21 mouse cellular contexts compared by ENCODE assay signal in genomic region chr16:85309493-85309892, GRCm38 (mm10).
DNase-seq lines count a peak whose midpoint lies in the region; ATAC-seq lines count a peak whose summit lies in the region.
"Had no signal": no experiment of that assay in that cellular context is flagged by ENCODE, and none has a peak within 500 bp of the region (broad histone marks: within the 10 kb centered on the region; RNA-seq: fewer than 3 reads in every experiment).

No protein-coding gene starts in this region.

- ATAC-seq in embryonic facial prominence, embryonic 11.5 days (replicated peaks; ENCODE audit: insufficient number of reproducible peaks, low FRiP score, low TSS enrichment, low read depth), result peak; percentile 74; the same call in 1 of the 2 replicates
- ATAC-seq in midbrain, embryonic 11.5 days (ENCODE audit: low FRiP score), result peak; percentile 80
- ATAC-seq in midbrain, embryonic 16.5 days, result no peak
- ATAC-seq in midbrain, embryonic 13.5 days, result peak; percentile 44
- no peak for ATAC-seq in CD4-positive, CD25-positive, alpha-beta regulatory T cell, adult 4 months

- H3K9me3 ChIP-seq in embryonic facial prominence, embryonic 11.5 days (replicated peaks; ENCODE audit: control insufficient read depth, low read length), result no peaks in the 10 kb centered on the region
- no peaks in the 10 kb centered on the region for H3K9me3 ChIP-seq in embryonic facial prominence, embryonic 10.5 days
- H3K9me3 ChIP-seq in midbrain, embryonic 11.5 days (ENCODE audit: control insufficient read depth, low read length), result no peaks in the 10 kb centered on the region
- H3K9me3 ChIP-seq in midbrain, embryonic 16.5 days (replicated peaks; ENCODE audit: control insufficient read depth, low read length, poor library complexity, severe bottlenecking), result no peaks in the 10 kb centered on the region
- H3K9me3 ChIP-seq in hindbrain, embryonic 10.5 days, result no peaks in the 10 kb centered on the region
- no peaks in the 10 kb centered on the region for H3K9me3 ChIP-seq in midbrain, embryonic 13.5 days
- H3K9me3 ChIP-seq: heart, embryonic 10.5 days; limb, embryonic 10.5 days had no signal

- WGBS in embryonic facial prominence, embryonic 11.5 days, result 70% methylated on average over 3 of the region's 3 CpGs
- WGBS in embryonic facial prominence, embryonic 10.5 days, result 74% methylated on average over 3 of the region's 3 CpGs
- 60% methylated on average over 3 of the region's 3 CpGs for WGBS in midbrain, embryonic 11.5 days
- WGBS in midbrain, embryonic 16.5 days, result 53% methylated on average over 3 of the region's 3 CpGs
- 54% methylated on average over 3 of the region's 3 CpGs for WGBS in hindbrain, embryonic 10.5 days
- WGBS in midbrain, embryonic 13.5 days, result 46% methylated on average over 3 of the region's 3 CpGs

- H3K4me1 ChIP-seq in embryonic facial prominence, embryonic 11.5 days (ENCODE audit: control insufficient read depth, insufficient read depth, low read length), result no peaks in the 10 kb centered on the region
- peaks cover 4% of the 10 kb centered on the region; the same call in 1 of the 2 replicates for H3K4me1 ChIP-seq in embryonic facial prominence, embryonic 10.5 days
- H3K4me1 ChIP-seq in midbrain, embryonic 11.5 days (ENCODE audit: control insufficient read depth, insufficient read depth, low read length), result 0 out of 2 replicates have a peak, but pooled peaks cover 2% of the 10 kb centered on the region
- H3K4me1 ChIP-seq in midbrain, embryonic 16.5 days (ENCODE audit: control insufficient read depth, insufficient read depth, low read length), result no peaks in the 10 kb centered on the region
- peaks cover 19% of the 10 kb centered on the region for H3K4me1 ChIP-seq in hindbrain, embryonic 10.5 days (replicated peaks)
- H3K4me1 ChIP-seq in midbrain, embryonic 13.5 days (replicated peaks), result peaks cover 10% of the 10 kb centered on the region
- H3K4me1 ChIP-seq: heart, embryonic 10.5 days had no signal

- H3K4me3 ChIP-seq in embryonic facial prominence, embryonic 11.5 days (ENCODE audit: low read depth, low read length), result no peak overlapping the region
- H3K4me3 ChIP-seq in embryonic facial prominence, embryonic 10.5 days, result no peak overlapping the region
- no peak overlapping the region for H3K4me3 ChIP-seq in midbrain, embryonic 11.5 days (ENCODE audit: low read depth, low read length)
- no peak overlapping the region for H3K4me3 ChIP-seq in midbrain, embryonic 16.5 days (ENCODE audit: low read depth, low read length)
- H3K4me3 ChIP-seq in hindbrain, embryonic 10.5 days, result no peak overlapping the region
- H3K4me3 ChIP-seq in midbrain, embryonic 13.5 days (replicated peaks), result no peak overlapping the region
- H3K4me3 ChIP-seq: heart, embryonic 10.5 days; layer of hippocampus, adult 2 months; limb, embryonic 10.5 days had no signal

- H3K4me2 ChIP-seq in embryonic facial prominence, embryonic 11.5 days (ENCODE audit: low read depth, low read length), result no peak overlapping the region
- H3K4me2 ChIP-seq in midbrain, embryonic 11.5 days, result no peak overlapping the region
- no peak overlapping the region for H3K4me2 ChIP-seq in midbrain, embryonic 16.5 days (ENCODE audit: low read length)
- H3K4me2 ChIP-seq in midbrain, embryonic 13.5 days (replicated peaks), result no peak overlapping the region

- H3K36me3 ChIP-seq in embryonic facial prominence, embryonic 11.5 days (replicated peaks; ENCODE audit: control insufficient read depth, insufficient read depth, low read depth, low read length), result no peaks in the 10 kb centered on the region
- H3K36me3 ChIP-seq in embryonic facial prominence, embryonic 10.5 days (replicated peaks), result no peaks in the 10 kb centered on the region
- no peaks in the 10 kb centered on the region for H3K36me3 ChIP-seq in midbrain, embryonic 11.5 days (ENCODE audit: control insufficient read depth, insufficient read depth, low read length)
- H3K36me3 ChIP-seq in midbrain, embryonic 16.5 days (ENCODE audit: control insufficient read depth, insufficient read depth, low read length), result no peaks in the 10 kb centered on the region
- no peaks in the 10 kb centered on the region for H3K36me3 ChIP-seq in hindbrain, embryonic 10.5 days
- no peaks in the 10 kb centered on the region for H3K36me3 ChIP-seq in midbrain, embryonic 13.5 days
- H3K36me3 ChIP-seq: G1E; heart, embryonic 10.5 days; limb, embryonic 10.5 days had no signal

- no peak for DNase-seq in embryonic facial prominence, embryonic 11.5 days (ENCODE audit: low spot score)
- no peak for DNase-seq in embryonic facial prominence, embryonic 10.5 days (ENCODE audit: low spot score)
- no peak for DNase-seq in midbrain, embryonic 11.5 days (ENCODE audit: low spot score, missing footprints)
- no peak for DNase-seq in hindbrain, embryonic 10.5 days (ENCODE audit: low spot score)
- no peak for DNase-seq in layer of hippocampus, adult 9-11 months
- DNase-seq: adrenal gland, postnatal 14 days; cerebellum, adult 11 months; cerebellum, postnatal 14 days; kidney, adult 18-20 months; kidney, postnatal 14 days; lung, adult 18-20 months; right cerebral cortex, adult 18-20 months had no signal

- no peaks in the 10 kb centered on the region for H3K27me3 ChIP-seq in embryonic facial prominence, embryonic 11.5 days (ENCODE audit: control insufficient read depth, insufficient read depth, low read length)
- H3K27me3 ChIP-seq in embryonic facial prominence, embryonic 10.5 days (replicated peaks; ENCODE audit: low read depth, poor library complexity, severe bottlenecking), result no peaks in the 10 kb centered on the region
- H3K27me3 ChIP-seq in midbrain, embryonic 11.5 days (ENCODE audit: control insufficient read depth, insufficient read depth, low read length), result no peaks in the 10 kb centered on the region
- no peaks in the 10 kb centered on the region for H3K27me3 ChIP-seq in midbrain, embryonic 16.5 days (ENCODE audit: control insufficient read depth, insufficient read depth, low read depth, low read length)
- H3K27me3 ChIP-seq in hindbrain, embryonic 10.5 days (ENCODE audit: insufficient read depth, poor library complexity, severe bottlenecking), result peaks cover 8% of the 10 kb centered on the region; the same call in 1 of the 2 replicates
- no peaks in the 10 kb centered on the region for H3K27me3 ChIP-seq in midbrain, embryonic 13.5 days

- H3K9ac ChIP-seq in embryonic facial prominence, embryonic 11.5 days (replicated peaks; ENCODE audit: low read length), result no peak overlapping the region
- H3K9ac ChIP-seq in midbrain, embryonic 11.5 days (ENCODE audit: low read length), result no peak overlapping the region
- no peak overlapping the region for H3K9ac ChIP-seq in midbrain, embryonic 16.5 days (ENCODE audit: low read depth, low read length)
- H3K9ac ChIP-seq in midbrain, embryonic 13.5 days (replicated peaks), result no peak overlapping the region

- no peak overlapping the region for H3K27ac ChIP-seq in embryonic facial prominence, embryonic 11.5 days (replicated peaks; ENCODE audit: low read depth, low read length)
- H3K27ac ChIP-seq in embryonic facial prominence, embryonic 10.5 days (replicated peaks), result no peak overlapping the region
- no peak overlapping the region for H3K27ac ChIP-seq in midbrain, embryonic 11.5 days (ENCODE audit: low read depth, low read length)
- no peak overlapping the region for H3K27ac ChIP-seq in midbrain, embryonic 16.5 days (ENCODE audit: low read length)
- peak overlapping the region; percentile 82 for H3K27ac ChIP-seq in hindbrain, embryonic 10.5 days
- no peak overlapping the region for H3K27ac ChIP-seq in midbrain, embryonic 13.5 days
- H3K27ac ChIP-seq: heart, embryonic 10.5 days; layer of hippocampus, adult 2 months; limb, embryonic 10.5 days; macrophage; stomach, postnatal 0 days had no signal

Comparison
In these comparisons a context has a peak if more than half of its experiments do, and no peak if none do; other contexts are left out.
1. ATAC-seq: peak in embryonic facial prominence, embryonic 11.5 days (single experiment), midbrain, embryonic 11.5 days (single experiment) and midbrain, embryonic 13.5 days (single experiment); none in midbrain, embryonic 16.5 days (single experiment) and CD4-positive, CD25-positive, alpha-beta regulatory T cell, adult 4 months (single experiment).